Mouse (Mus musculus): ENCODE data around the gene B3gnt3. TPM values are rescaled to one million over a fixed set of nuclear protein-coding genes. Genes with fewer than 3 reads are reported as not detected.
A peak's percentile ranks its signal among the peaks of the same experiment; 100 is the strongest.

The B3gnt3 gene
- polyA plus RNA-seq, 1 experiment = 0.46 TPM

DNA sequence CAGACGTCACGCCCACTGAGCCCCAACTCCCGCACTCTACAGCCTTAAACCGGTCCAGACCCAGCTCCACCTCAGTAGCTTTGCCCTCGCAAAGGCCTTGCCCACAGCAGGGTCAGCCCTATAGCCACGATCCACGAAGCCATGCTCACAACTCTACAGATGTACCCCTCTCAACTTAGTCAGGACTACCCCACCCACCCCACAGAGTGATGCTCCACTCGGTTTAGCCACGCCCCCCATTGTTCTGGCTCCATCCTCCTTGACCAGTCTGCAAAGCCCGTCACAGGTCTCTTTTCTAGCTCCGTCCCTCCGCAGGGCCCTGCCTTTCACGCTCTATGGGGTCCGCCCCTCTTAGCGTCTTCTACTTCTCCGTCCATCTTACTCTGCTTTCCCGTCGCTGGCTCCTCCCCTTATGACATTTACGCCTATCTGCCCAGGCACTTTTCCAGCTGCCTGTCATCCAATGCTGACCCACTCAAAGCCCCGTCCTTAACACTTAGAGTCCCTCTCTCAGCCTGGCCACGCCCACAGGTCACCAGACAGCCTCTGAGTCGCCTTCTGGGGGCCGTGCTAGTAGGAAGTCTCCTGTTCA lies 15.3 kb downstream of the B3gnt3 start:
- DNase-seq (ENCODE audit: low read depth) = peak; percentile 36
- TF ChIP-seq CTCF (IDR thresholded peaks at IDR 0.05; ENCODE audit: borderline replicate concordance, extremely low read depth, insufficient read depth, insufficient read length) (no peak), POLR2A (IDR thresholded peaks at IDR 0.05; ENCODE audit: borderline replicate concordance, extremely low read depth, insufficient read depth, insufficient read length, poor library complexity, severe bottlenecking) (no peak)

DNA sequence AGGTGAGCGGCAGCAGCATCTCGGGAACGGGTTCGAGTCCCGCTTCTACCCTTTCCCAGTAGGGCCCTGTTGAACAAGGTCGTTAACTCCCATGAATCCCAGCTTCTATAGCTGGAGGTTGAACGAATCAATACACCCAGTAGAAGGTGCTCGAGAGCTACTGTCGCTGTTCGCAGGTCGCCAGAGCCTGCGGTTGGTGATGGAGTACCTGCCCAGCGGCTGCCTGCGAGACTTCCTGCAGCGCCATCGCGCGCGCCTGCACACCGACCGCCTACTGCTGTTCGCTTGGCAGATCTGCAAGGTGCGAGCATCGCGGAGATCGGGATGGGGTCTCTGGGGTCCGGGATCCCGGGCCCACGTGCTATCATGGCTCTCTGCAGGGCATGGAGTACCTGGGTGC lies 16.0 kb downstream of the B3gnt3 start:
- DNase-seq (ENCODE audit: low read depth) = peak; percentile 71
- TF ChIP-seq CTCF (IDR thresholded peaks at IDR 0.05; ENCODE audit: borderline replicate concordance, extremely low read depth, insufficient read depth, insufficient read length) = peak; percentile 48; the same call in 1 of the 2 replicates
- TF ChIP-seq POLR2A (IDR thresholded peaks at IDR 0.05; ENCODE audit: borderline replicate concordance, extremely low read depth, insufficient read depth, insufficient read length, poor library complexity, severe bottlenecking) = no peak

DNA sequence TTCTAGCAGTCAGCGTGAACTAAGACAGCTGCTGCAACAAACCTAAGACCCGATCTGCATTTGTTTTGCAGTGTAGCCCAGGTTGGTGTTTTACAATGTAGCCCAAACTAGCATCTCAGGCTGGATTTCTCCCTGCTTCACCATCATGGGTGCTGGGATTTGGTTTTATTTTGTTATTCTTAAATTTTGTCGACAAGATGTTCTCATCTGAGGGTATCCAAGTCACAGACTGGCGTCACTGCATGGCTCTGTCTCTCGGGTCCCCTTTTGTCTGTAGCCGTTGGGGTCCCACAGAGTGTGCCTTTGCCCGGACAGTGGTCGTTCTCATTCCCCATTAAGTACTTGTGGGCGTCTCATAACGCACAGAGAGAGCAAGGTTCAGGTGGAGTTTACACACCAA lies 16.9 kb downstream of the B3gnt3 start:
- TF ChIP-seq CTCF (IDR thresholded peaks at IDR 0.05; ENCODE audit: borderline replicate concordance, extremely low read depth, insufficient read depth, insufficient read length) = no peak
- TF ChIP-seq POLR2A (IDR thresholded peaks at IDR 0.05; ENCODE audit: borderline replicate concordance, extremely low read depth, insufficient read depth, insufficient read length, poor library complexity, severe bottlenecking) = no peak
- DNase-seq (ENCODE audit: low read depth) = no peak

DNA sequence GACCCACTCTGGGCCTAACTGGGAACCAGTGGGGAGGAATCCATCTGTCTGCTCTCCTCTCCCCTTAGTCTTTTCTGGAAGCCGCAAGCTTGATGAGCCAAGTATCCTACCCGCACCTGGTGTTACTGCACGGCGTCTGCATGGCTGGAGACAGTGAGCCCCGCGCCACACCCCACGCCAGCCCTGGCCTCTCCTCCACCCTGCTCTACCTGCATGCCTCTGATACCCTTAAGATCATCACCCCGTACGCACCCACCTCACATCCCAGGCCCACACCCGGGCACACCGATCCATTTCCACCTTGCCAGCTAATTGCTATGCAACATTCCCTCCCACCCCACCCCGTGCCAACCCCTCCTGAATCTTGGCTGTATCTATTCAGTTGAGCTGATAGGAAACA lies 18.8 kb downstream of the B3gnt3 start:
- no peak for DNase-seq (ENCODE audit: low read depth)

DNA sequence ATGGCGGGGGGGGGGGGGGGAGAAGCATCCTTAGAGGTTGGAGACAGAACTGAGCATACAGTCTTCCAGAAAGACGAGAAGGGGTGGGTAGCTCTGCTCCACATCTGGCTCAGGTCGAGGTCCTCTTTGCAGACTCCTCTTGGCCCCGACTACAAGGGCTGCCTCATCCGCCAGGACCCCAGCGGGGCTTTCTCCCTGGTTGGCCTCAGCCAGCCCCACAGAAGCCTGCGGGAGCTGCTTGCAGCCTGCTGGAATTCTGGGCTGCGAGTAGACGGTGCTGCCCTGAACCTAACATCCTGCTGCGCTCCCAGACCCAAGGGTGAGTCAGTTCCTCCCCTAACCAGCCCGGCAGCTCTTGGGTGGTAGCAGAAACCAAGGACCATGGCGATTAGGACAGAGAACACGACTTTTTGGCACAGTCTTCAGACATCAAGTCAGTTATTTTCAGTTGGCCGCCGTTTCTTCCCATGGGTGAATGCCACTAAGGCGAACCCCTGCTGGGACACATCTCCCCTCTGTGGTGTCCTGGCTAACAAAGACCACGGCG lies 20.1 kb downstream of the B3gnt3 start:
- no peak for DNase-seq (ENCODE audit: low read depth)
- no peak for TF ChIP-seq POLR2A (IDR thresholded peaks at IDR 0.05; ENCODE audit: borderline replicate concordance, extremely low read depth, insufficient read depth, insufficient read length, poor library complexity, severe bottlenecking)
- no peak for TF ChIP-seq CTCF (IDR thresholded peaks at IDR 0.05; ENCODE audit: borderline replicate concordance, extremely low read depth, insufficient read depth, insufficient read length)

More for the DNA sequence above, 18.8 kb downstream of the B3gnt3 start:
- no peak for TF ChIP-seq CTCF (IDR thresholded peaks at IDR 0.05; ENCODE audit: borderline replicate concordance, extremely low read depth, insufficient read depth, insufficient read length)
- TF ChIP-seq POLR2A (IDR thresholded peaks at IDR 0.05; ENCODE audit: borderline replicate concordance, extremely low read depth, insufficient read depth, insufficient read length, poor library complexity, severe bottlenecking) = no peak

DNA sequence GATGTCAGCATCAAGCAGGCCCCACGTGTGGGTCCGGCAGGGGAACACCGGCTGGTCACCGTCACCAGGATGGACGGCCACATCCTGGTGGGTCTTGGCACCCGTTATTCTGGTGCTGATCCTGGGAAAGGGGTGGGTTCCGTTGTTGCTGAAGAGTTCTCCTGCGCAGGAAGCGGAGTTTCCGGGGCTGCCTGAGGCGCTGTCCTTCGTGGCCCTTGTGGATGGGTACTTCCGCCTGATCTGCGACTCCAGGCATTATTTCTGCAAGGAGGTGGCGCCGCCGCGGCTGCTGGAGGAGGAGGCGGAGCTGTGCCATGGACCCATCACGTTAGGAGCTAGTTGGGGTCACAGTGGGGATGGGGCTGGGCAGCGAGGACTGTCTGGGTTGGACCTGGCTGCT lies 21.1 kb downstream of the B3gnt3 start:
- no peak for TF ChIP-seq CTCF (IDR thresholded peaks at IDR 0.05; ENCODE audit: borderline replicate concordance, extremely low read depth, insufficient read depth, insufficient read length)
- TF ChIP-seq POLR2A (IDR thresholded peaks at IDR 0.05; ENCODE audit: borderline replicate concordance, extremely low read depth, insufficient read depth, insufficient read length, poor library complexity, severe bottlenecking) = no peak
- DNase-seq (ENCODE audit: low read depth) = no peak

DNA sequence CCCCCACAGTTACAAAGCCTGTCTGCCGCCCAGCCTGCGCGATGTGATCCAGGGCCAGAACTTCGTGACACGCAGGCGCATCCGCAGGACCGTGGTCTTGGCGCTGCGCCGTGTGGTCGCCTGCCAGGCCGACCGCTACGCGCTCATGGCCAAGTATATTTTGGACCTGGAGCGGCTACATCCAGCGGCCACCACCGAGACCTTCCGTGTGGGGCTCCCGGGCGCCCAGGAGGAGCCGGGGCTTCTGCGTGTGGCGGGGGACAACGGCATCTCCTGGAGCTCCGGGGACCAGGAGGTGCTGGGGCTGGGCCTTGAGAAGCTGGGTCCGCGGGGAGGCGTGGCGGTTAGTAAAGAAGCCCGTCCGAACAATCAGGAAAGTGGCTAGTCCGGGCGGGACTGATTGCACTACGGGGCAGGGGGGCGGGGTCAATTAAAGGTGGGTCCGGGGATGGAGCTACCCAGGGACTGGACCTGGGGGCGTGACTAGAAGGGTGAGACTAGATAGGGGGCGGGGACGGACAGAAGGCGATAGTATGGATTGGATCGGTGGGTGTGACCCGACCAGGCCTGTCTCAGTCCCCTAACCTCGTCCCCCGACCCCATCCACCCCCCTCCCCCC lies 21.9 kb downstream of the B3gnt3 start:
- no peak for DNase-seq (ENCODE audit: low read depth)
- TF ChIP-seq CTCF (IDR thresholded peaks at IDR 0.05; ENCODE audit: borderline replicate concordance, extremely low read depth, insufficient read depth, insufficient read length) = no peak
- no peak for TF ChIP-seq POLR2A (IDR thresholded peaks at IDR 0.05; ENCODE audit: borderline replicate concordance, extremely low read depth, insufficient read depth, insufficient read length, poor library complexity, severe bottlenecking)

DNA sequence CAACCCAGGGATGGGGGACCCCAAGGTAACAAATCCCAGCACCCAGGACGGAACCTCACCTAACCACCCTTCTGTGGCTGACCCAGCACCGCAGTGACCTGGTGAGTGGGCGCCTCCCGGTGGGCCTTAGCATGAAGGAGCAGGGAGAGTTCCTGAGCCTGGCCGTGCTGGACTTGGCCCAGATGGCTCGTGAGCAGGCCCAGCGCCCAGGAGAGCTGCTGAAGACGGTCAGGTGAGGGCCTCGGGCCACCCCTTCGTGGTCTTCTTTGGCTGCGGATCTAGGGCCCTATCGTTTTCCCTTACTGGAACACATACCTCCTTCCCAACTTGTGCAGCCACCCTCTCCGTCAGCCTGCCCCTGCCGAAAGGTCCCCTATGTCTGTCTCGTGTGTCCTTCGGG lies 22.5 kb downstream of the B3gnt3 start:
- TF ChIP-seq POLR2A (IDR thresholded peaks at IDR 0.05; ENCODE audit: borderline replicate concordance, extremely low read depth, insufficient read depth, insufficient read length, poor library complexity, severe bottlenecking) (no peak), CTCF (IDR thresholded peaks at IDR 0.05; ENCODE audit: borderline replicate concordance, extremely low read depth, insufficient read depth, insufficient read length) (no peak)
- no peak for DNase-seq (ENCODE audit: low read depth)

DNA sequence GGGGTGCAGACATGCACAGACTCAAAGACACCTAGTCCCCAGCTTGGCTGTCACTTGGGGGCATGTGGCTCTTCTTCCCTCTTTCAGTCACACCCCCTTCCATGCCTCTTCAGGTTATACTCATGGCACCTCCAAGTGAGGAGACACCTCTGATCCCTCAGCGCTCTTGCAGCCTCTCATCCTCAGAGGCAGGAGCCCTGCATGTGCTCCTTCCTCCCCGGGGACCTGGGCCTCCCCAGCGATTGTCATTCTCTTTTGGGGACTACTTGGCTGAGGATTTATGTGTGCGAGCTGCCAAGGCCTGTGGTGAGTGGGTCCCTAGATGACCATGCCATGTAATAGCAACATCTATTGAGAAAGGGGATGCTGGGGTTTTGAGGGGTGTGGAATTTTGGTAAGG lies 23.4 kb downstream of the B3gnt3 start:
- no peak for DNase-seq (ENCODE audit: low read depth)
- TF ChIP-seq CTCF (IDR thresholded peaks at IDR 0.05; ENCODE audit: borderline replicate concordance, extremely low read depth, insufficient read depth, insufficient read length) = no peak

DNA sequence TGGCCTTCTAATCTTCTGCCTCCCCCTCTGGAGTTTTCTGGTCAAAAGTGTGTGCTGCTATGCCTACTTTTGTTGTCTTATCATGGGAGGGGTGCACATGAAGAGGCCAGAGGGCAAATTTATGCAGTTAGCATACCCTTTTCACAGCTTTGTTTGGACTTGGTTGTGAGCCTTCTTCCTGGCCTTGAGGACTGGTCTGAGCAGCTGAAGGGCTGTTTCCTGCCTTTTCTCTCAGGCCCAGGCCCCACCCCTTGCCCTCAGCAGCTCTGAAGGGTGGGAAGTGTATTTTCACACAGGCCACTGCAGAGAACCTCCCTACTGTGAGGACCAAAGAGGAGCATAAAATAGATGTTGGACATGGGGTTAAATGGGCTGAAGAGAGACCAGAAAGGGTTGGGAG lies 24.0 kb downstream of the B3gnt3 start:
- no peak for DNase-seq (ENCODE audit: low read depth)
- TF ChIP-seq POLR2A (IDR thresholded peaks at IDR 0.05; ENCODE audit: borderline replicate concordance, extremely low read depth, insufficient read depth, insufficient read length, poor library complexity, severe bottlenecking) (no peak), CTCF (IDR thresholded peaks at IDR 0.05; ENCODE audit: borderline replicate concordance, extremely low read depth, insufficient read depth, insufficient read length) (no peak)

DNA sequence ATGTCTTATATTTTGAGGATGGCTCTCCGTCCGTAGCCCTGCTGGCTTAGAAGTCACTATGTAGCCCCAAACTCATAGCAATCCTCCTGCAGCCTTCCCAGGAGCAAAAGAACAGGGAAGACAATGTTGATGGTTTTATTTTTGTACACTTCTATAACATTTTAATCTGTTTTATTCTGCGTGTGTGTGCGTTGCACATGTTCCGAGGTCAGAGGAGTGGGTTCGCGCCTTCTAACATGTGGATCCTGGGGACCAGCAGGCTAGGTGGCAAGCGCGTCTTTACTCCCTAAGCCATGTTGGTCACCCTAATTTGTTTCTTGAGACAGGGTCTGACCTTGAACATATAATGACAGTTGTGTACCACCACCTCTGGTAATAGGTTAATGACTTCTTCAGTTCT lies 24.8 kb downstream of the B3gnt3 start:
- TF ChIP-seq CTCF (IDR thresholded peaks at IDR 0.05; ENCODE audit: borderline replicate concordance, extremely low read depth, insufficient read depth, insufficient read length) (no peak), POLR2A (IDR thresholded peaks at IDR 0.05; ENCODE audit: borderline replicate concordance, extremely low read depth, insufficient read depth, insufficient read length, poor library complexity, severe bottlenecking) (no peak)
- no peak for DNase-seq (ENCODE audit: low read depth)

Data from brain, embryonic 14.5 days (tissue).